Mouse (Mus musculus) lung, embryonic 14.5 days (tissue): ENCODE measurements around the gene Aqp9. TPM values are rescaled to one million over a fixed set of nuclear protein-coding genes. Genes with fewer than 3 reads are reported as not detected.

Source experiments
- ATAC-seq: fragments of 200-750 bp; cut with Nextera tagmentation; 2 replicates; pipeline ENCODE4 v1.8.0; 2017; ENCODE audit warnings: mild to moderate bottlenecking, moderate TSS enrichment, moderate library complexity; ENCODE audit not compliant: insufficient read depth
- DNase-seq: peaks from one replicate; pipeline ENCODE4 v3.0.0-alpha.2; 2015
- H3K27ac ChIP-seq: fragments of 300-500 bp; sonication (generic); 2 replicates; pipeline ENCODE4 v1.5.1; 2014; ENCODE audit warnings: low read depth, mild to moderate bottlenecking, moderate library complexity
- H3K27me3 ChIP-seq: fragments of 300-500 bp; sonication (generic); 2 replicates; pipeline ENCODE4 v1.6.1; 2014; ENCODE audit warnings: low read length, control low read depth; ENCODE audit not compliant: insufficient read depth
- H3K36me3 ChIP-seq: fragments of 300-500 bp; sonication (generic); 2 replicates; pipeline ENCODE4 v1.6.1; 2014; ENCODE audit warnings: control low read depth; ENCODE audit not compliant: insufficient read depth
- H3K4me1 ChIP-seq: fragments of 300-500 bp; sonication (generic); 2 replicates; pipeline ENCODE4 v1.6.1; 2014; ENCODE audit warnings: antibody characterized with exemption, control low read depth; ENCODE audit not compliant: insufficient read depth
- H3K4me2 ChIP-seq: fragments of 300-500 bp; sonication (generic); 2 replicates; pipeline ENCODE4 v1.6.1; 2014; ENCODE audit warnings: mild to moderate bottlenecking
- H3K4me3 ChIP-seq: fragments of 300-500 bp; sonication (generic); 2 replicates; pipeline ENCODE4 v1.5.1; 2014; ENCODE audit warnings: low read depth, low read length
- H3K9ac ChIP-seq: fragments of 300-500 bp; sonication (generic); 2 replicates; pipeline ENCODE4 v1.6.1; 2014
- H3K9me3 ChIP-seq: fragments of 300-500 bp; sonication (generic); 2 replicates; pipeline ENCODE4 v1.6.1; 2016; ENCODE audit warnings: low read depth, low read length, control low read depth
- CTCF ChIP-seq: IDR thresholded peaks from 2 replicates; pipeline ENCODE4 v1.5.1; 2016; ENCODE audit warnings: antibody characterized with exemption, low read depth
- WGBS: fragments of 180-500 bp; shearing (Covaris S2); extraction: QIAGEN DNeasy Blood & Tissue Kit; methylation state at CpG from one replicate; pipeline ENCODE4 v1.1.7; 2014; 5-methylcytosine and 5-hydroxymethylcytosine counted together
- polyA plus RNA-seq: library from polyadenylated mRNA; unstranded; fragments of >200 nt; fragmentation: Nextera tagmentation; extraction: Ambion mirVana; gene quantifications from 2 replicates; pipeline ENCODE4 v1.2.1, GENCODE M21; 2014

Aqp9 gene
- polyA plus RNA-seq, 1 experiment from 2014 or later, result 0.42 TPM

DNA sequence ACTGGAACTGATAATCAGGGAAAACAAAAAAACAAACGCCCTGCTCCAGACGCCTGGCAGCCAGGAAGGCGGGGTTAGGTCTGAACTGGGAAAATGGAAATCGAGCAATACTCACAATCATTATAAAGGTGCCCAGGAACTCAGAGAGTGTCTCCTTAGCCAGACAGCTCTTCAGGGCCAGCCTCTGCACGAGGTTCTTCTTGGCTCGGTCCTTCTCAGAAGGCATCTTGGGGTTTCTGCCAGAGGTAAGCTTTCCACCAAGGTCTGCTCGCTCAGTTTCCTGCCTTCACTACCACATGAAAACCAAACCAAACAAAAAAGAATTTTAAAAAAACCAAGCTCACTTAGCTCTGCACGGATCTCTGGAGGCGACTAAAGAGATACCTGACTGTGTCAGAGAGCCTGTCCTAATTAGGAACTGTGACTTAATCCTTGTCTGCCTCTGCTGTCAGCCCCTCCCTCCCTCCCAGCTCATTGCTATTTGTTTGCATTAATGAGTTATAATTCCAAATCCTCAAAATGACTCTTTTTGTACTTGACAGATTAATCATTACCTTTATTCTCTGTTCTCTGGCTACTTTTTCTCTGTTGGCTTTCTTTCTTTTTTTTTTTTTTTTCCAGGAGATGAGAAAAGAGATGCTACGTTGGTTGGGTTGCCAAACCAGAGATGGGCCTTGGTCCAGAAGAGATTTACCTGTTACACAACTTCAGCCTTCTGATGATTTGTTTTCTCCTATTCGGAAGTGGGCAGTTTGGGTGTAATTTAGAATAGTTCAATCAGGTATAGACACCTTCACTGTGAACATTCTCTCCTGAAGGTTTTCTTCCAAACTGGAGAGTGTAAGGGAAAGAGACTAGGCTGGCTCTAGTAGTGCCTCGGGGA is 5.4 kb downstream of the Aqp9 start:
- Histone ChIP-seq H3K9me3 (no peaks in the 10 kb centered on the region), H3K4me2 (no peak overlapping the region), H3K4me3 (no peak overlapping the region), H3K27me3 (no peaks in the 10 kb centered on the region), H3K9ac (no peak overlapping the region), H3K27ac (no peak overlapping the region), H3K36me3 (no peaks in the 10 kb centered on the region), H3K4me1 (no peaks in the 10 kb centered on the region)
- DNase-seq, result no peak
- no peak for ATAC-seq
- 53% methylated on average over 12 of the region's 12 CpGs for WGBS
- no peak for TF ChIP-seq CTCF

DNA sequence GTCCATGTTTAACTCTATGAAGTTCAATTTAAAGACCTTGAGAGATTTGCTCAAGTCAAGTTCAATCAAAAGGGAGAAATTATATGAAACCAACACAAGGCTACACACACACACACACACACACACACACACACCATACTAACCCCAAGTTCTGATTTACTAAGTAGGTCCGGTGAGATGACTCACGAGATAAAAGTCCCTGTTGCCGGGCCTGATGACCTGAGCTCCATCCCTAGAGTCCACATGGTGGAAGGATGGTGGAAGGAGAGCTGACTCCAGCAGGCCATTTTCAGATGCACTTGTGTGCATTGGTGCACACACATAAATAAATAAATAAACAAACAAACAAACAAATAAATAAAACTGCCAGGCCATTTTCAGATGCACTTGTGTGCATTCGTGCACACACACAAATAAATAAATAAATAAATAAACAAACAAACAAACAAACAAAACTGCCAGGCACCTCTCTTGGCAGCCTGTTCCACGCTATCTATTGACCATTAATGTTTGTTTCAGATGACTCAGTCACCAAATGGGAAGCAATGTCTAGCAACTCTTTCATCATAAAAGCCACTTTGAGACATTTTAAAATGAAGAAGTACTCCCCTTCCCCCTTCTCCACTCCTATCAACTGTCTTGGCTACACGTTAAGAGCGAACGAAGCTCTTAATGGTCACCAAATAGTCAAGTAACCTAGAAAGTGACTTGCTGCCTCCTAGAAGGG is 6.2 kb downstream of the Aqp9 start:
- Histone ChIP-seq H3K4me1 (no peaks in the 10 kb centered on the region), H3K27me3 (no peaks in the 10 kb centered on the region), H3K4me2 (no peak overlapping the region), H3K9ac (no peak overlapping the region), H3K27ac (no peak overlapping the region), H3K4me3 (no peak overlapping the region), H3K9me3 (no peaks in the 10 kb centered on the region), H3K36me3 (no peaks in the 10 kb centered on the region)
- TF ChIP-seq CTCF, result no peak
- DNase-seq (no peak), ATAC-seq (no peak)
- 74% methylated on average over 8 of the region's 8 CpGs for WGBS

DNA sequence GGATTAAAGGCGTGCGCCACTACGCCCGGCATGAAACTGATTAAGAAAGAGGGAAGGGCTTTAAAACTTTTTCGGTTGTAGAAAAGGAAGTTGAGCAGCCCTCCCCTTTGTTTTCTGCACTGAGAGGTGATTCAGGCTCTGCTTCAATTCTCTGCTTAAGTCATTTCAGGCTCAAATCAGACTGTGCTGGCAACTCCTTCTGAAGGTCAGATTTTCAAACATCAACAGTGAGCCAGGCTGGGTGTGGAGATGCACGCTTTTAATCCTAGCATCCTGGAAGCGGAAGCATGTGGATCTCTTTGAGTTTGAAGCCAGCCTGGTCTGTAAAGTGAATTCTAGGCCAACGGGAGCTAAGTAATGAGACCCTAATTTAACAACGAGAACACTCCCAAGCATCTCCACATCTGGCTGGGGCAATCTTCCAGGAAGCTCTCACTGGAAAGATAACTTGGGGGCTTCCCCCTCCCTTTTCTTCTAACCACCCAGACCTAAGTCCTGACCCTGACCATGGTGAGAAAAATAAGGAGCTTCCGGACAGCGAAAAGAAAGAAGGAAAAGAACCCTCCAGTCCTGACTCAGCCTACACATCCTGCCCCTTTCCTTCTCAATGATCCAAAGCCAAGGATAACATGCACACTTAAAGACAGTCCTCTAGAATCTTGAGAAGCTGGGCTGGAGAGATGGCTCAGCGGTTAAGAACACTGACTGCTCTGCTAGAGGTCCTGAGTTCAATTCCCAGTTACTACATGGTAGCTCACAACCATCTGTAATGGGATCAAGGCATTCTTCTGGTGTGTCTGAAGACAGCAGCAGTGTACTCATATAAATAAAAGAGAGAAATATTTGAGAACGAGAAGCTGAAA is 7.4 kb downstream of the Aqp9 start:
- H3K36me3 ChIP-seq, result no peaks in the 10 kb centered on the region
- ATAC-seq, result no peak
- no peak overlapping the region for H3K4me3 ChIP-seq
- no peak for TF ChIP-seq CTCF
- no peak for DNase-seq
- H3K4me1 ChIP-seq, result no peaks in the 10 kb centered on the region
- H3K27ac ChIP-seq, result no peak overlapping the region
- H3K9me3 ChIP-seq, result no peaks in the 10 kb centered on the region
- H3K9ac ChIP-seq, result no peak overlapping the region
- no peak overlapping the region for H3K4me2 ChIP-seq
- 84% methylated on average over 13 of the region's 13 CpGs for WGBS
- H3K27me3 ChIP-seq, result no peaks in the 10 kb centered on the region

DNA sequence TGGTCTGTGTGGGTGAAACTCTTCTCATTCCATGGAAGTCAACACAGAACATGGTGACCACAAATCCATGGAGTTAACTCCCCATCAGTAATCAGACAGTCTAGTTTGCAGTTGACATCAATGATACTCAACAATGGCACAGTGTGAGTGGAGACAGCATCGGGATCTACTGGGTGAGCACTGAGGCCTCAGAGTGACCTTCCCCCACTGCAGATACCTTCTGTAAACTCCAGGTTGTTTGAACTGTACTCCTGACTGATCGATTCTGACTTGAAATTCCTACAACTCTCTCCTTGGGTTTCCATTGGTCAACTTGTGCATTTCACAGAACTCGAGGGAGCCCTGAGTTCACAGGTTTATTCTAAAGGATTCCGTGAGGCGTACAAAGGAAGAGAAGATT is 8.8 kb downstream of the Aqp9 start:
- Histone ChIP-seq H3K9ac (no peak overlapping the region), H3K4me3 (no peak overlapping the region), H3K4me1 (no peaks in the 10 kb centered on the region), H3K9me3 (no peaks in the 10 kb centered on the region), H3K27ac (no peak overlapping the region), H3K36me3 (no peaks in the 10 kb centered on the region), H3K27me3 (no peaks in the 10 kb centered on the region), H3K4me2 (no peak overlapping the region)
- TF ChIP-seq CTCF, result no peak
- 74% methylated on average over 5 of the region's 5 CpGs for WGBS
- DNase-seq (no peak), ATAC-seq (no peak)

DNA sequence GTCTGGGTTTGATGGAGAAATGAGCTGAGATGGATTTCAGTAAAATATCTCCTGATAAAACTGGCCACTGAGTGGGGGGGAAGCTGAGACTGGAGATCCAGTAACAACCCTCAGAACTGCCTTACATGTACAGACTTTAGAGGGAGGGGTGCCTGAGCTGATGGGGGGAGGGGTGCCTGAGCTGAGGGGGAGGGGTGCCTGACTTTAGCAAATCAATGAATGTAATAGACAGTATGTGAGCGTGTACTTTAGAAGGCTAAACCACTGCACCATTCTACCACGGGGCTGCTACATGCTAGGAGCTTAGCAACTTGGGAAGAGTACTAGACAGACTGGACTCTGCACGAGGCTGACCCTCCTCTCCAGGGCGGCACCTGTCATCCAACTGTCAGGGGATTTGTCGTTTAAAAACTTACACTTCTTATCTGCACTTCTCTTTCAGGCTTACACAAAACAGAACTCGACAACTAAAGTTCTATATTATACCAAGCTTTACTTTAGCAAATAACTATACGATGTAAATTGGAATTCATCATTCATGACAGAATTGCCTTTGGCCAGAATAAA is 9.3 kb downstream of the Aqp9 start:
- Histone ChIP-seq H3K4me3 (no peak overlapping the region), H3K9me3 (no peaks in the 10 kb centered on the region), H3K4me2 (no peak overlapping the region), H3K27ac (no peak overlapping the region), H3K9ac (no peak overlapping the region), H3K36me3 (no peaks in the 10 kb centered on the region), H3K27me3 (no peaks in the 10 kb centered on the region), H3K4me1 (no peaks in the 10 kb centered on the region)
- ATAC-seq, result no peak
- no peak for TF ChIP-seq CTCF
- WGBS, result 56% methylated on average over 7 of the region's 7 CpGs
- DNase-seq, result no peak

DNA sequence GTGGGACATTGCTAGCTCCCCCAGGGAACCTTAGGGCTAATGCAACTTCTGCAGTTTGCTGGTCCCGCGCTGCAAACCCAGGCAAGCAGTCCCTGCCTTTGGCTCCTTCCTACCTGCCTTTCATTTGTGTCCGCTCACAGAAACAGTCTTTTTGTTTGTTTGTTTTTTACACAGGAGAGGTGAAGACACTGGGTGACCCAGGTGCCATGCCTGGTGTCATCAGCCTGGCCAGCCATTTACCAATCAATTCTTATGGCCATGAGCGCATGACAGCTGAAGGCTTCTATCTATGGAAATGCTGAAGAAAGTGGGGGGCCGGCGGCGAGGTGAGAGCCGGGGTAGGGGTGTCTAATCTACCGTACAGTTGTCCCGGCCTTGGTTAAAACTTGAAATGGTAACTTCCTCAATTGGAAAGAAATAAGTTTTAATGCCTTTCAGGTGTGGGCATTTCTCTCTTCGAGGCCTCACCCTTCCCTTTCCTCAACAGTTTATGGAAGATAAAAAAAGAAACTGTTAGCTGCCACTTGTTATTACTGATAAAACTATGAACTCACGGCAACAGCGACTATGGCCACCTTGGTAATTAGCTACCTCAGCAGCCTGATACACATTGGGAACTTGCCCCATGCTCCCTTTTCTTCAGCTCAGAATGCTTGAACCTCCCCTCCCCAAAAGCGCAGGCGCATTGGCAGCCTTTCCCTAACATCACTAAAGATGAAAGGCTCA is 10.4 kb downstream of the Aqp9 start:
- no peaks in the 10 kb centered on the region for H3K27me3 ChIP-seq
- H3K4me2 ChIP-seq, result no peak overlapping the region
- no peaks in the 10 kb centered on the region for H3K36me3 ChIP-seq
- DNase-seq (no peak), ATAC-seq (no peak)
- 83% methylated on average over 15 of the region's 15 CpGs for WGBS
- no peak overlapping the region for H3K9ac ChIP-seq
- no peaks in the 10 kb centered on the region for H3K4me1 ChIP-seq
- 0 out of 2 replicates have a peak overlapping the region, but pooled peaks have one; percentile 18 for H3K27ac ChIP-seq
- no peaks in the 10 kb centered on the region for H3K9me3 ChIP-seq
- H3K4me3 ChIP-seq, result no peak overlapping the region
- TF ChIP-seq CTCF, result no peak
